Mouse (Mus musculus) ES-E14 (cell line): ENCODE measurements around the gene Kif1b.

ENCODE experiments used
- CHD2 ChIP-seq: IDR thresholded peaks from 2 replicates; pipeline ENCODE4 v1.6.1; 2014; ENCODE audit warnings: mild to moderate bottlenecking, low read depth, low read length, inconsistent platforms
- HCFC1 ChIP-seq: IDR thresholded peaks from 2 replicates; pipeline ENCODE4 v1.6.1; 2012; ENCODE audit warnings: low read length, inconsistent platforms, borderline replicate concordance; ENCODE audit not compliant: insufficient read depth
- MAFK ChIP-seq: IDR thresholded peaks from 2 replicates; pipeline ENCODE4 v1.6.1; 2014; ENCODE audit warnings: mild to moderate bottlenecking, low read depth, low read length, inconsistent platforms; ENCODE audit not compliant: insufficient read depth
- ZC3H11A ChIP-seq: IDR thresholded peaks from 2 replicates; pipeline ENCODE4 v1.6.1; 2012; ENCODE audit warnings: low read depth, mild to moderate bottlenecking, inconsistent platforms, low read length, borderline replicate concordance
- ZNF384 ChIP-seq: IDR thresholded peaks from 2 replicates; pipeline ENCODE4 v1.6.1; 2012; ENCODE audit warnings: low read depth, low read length, inconsistent platforms

GRCm38 (mm10) chr4:149213466-149213865, 94.0 kb downstream of the Kif1b start:
- TF ChIP-seq ZNF384 (no peak), CHD2 (no peak), HCFC1 (no peak), ZC3H11A (no peak), MAFK (no peak)
